Mouse (Mus musculus) cortical plate, adult 2 months (tissue): ENCODE measurements around the gene Rora.

Source experiments
- CTCF ChIP-seq: fragments of 200-500 bp; IDR thresholded peaks from 2 replicates; pipeline ENCODE4 v1.5.1; 2011; ENCODE audit warnings: mild to moderate bottlenecking, control low read depth, low read length; ENCODE audit not compliant: insufficient read depth; ENCODE audit errors: extremely low read depth
- POLR2A ChIP-seq: fragments of 200-500 bp; IDR thresholded peaks from 2 replicates; pipeline ENCODE4 v1.6.1; 2011; ENCODE audit warnings: mild to moderate bottlenecking, low read length, control low read depth; ENCODE audit not compliant: insufficient read depth; ENCODE audit errors: extremely low read depth

DNA sequence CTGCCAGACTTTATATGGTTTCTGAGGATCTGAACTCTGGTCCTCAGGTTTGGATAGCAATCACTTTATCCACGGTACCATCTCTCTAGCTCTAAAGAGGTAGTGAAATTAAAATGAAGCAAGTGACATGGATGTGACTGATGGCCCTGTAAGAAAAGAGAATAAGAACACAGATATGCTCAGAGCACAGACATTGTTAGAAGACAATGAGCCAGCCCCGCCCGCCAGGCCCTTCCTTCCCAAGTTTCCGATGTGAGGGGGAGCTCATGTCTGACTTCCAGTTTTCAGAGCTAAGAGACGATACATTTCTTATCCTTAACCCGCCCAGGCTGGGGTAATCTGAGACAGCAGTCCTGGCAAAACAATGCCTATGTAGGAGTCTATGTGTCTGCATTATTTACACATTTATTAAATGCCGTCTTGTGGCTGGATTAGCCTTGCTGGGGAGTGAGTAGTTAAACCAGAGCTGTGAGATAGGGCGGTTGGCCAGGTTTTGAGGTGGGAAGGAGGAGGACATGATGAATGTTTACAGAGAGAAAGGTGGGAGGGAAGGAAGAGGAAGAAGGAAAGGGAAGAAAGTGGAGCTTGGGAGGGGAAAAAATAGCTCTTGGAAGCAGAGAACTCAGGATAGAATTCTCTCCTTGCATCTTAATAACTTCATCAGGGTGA lies 259.0 kb downstream of the Rora start:
- TF ChIP-seq POLR2A (no peak), CTCF (no peak)
